Mouse (Mus musculus) heart, embryonic 13.5 days (tissue): ENCODE data around the gene Heatr1. TPM values are rescaled to one million over a fixed set of nuclear protein-coding genes. Genes with fewer than 3 reads are reported as not detected.
A peak's percentile ranks its signal among the peaks of the same experiment; 100 is the strongest.

Experiments
- ATAC-seq: fragments of 200-750 bp; cut with Nextera tagmentation; 2 replicates; pipeline ENCODE4 v1.8.0; 2017; ENCODE audit warnings: moderate TSS enrichment; ENCODE audit not compliant: insufficient number of reproducible peaks, low FRiP score, low TSS enrichment; ENCODE audit errors: extremely low read depth
- H3K27ac ChIP-seq: fragments of 300-500 bp; sonication (generic); replicated peaks from 2 replicates; pipeline ENCODE4 v1.5.1; 2015; ENCODE audit warnings: moderate library complexity, mild to moderate bottlenecking, inconsistent platforms
- H3K27me3 ChIP-seq: fragments of 300-500 bp; sonication (generic); replicated peaks from 2 replicates; pipeline ENCODE4 v1.6.1; 2015; ENCODE audit warnings: mild to moderate bottlenecking, inconsistent platforms
- H3K36me3 ChIP-seq: fragments of 300-500 bp; sonication (generic); 2 replicates; pipeline ENCODE4 v1.6.1; 2015; ENCODE audit warnings: mild to moderate bottlenecking, inconsistent platforms
- H3K4me1 ChIP-seq: fragments of 300-500 bp; sonication (generic); 2 replicates; pipeline ENCODE4 v1.6.1; 2015; ENCODE audit warnings: inconsistent platforms
- H3K4me2 ChIP-seq: fragments of 300-500 bp; sonication (generic); 2 replicates; pipeline ENCODE4 v1.6.1; 2015; ENCODE audit warnings: inconsistent platforms, mild to moderate bottlenecking, moderate library complexity
- H3K4me3 ChIP-seq: fragments of 300-500 bp; sonication (generic); 2 replicates; pipeline ENCODE4 v1.5.1; 2015; ENCODE audit warnings: moderate library complexity, mild to moderate bottlenecking, inconsistent platforms
- H3K9ac ChIP-seq: fragments of 300-500 bp; sonication (generic); 2 replicates; pipeline ENCODE4 v1.6.1; 2015; ENCODE audit warnings: inconsistent platforms, mild to moderate bottlenecking, moderate library complexity
- H3K9me3 ChIP-seq: fragments of 300-500 bp; sonication (generic); 2 replicates; pipeline ENCODE4 v1.6.1; 2016; ENCODE audit warnings: inconsistent platforms
- WGBS: fragments of 180-500 bp; shearing (Covaris S2); methylation state at CpG from one replicate; pipeline ENCODE4 v1.1.7; 2015; ENCODE audit warnings: mixed read lengths; 5-methylcytosine and 5-hydroxymethylcytosine counted together
- polyA plus RNA-seq: library from polyadenylated mRNA; unstranded; fragments of >200 nt; fragmentation: Nextera tagmentation; extraction: Ambion mirVana; gene quantifications from 2 replicates; pipeline ENCODE4 v1.2.1, GENCODE M21; 2015

The Heatr1 gene
- polyA plus RNA-seq, 1 experiment from 2014 or later, result 8.8 TPM

- H3K4me1 ChIP-seq, result peaks cover 13% of the 10 kb centered on the region
- peaks cover 3% of the 10 kb centered on the region; the same call in 1 of the 2 replicates for H3K9me3 ChIP-seq
- H3K4me3 ChIP-seq, result no peak overlapping the region
- no peak overlapping the region for H3K4me2 ChIP-seq
- no peaks in the 10 kb centered on the region for H3K27me3 ChIP-seq
- no peaks in the 10 kb centered on the region for H3K36me3 ChIP-seq
- ATAC-seq, result no peak
- H3K9ac ChIP-seq, result no peak overlapping the region
- 0 out of 2 replicates have a peak overlapping the region, but pooled peaks have one; percentile 84 for H3K27ac ChIP-seq
Observed at GRCm38 (mm10) chr13:12386286-12386685, 8.5 kb upstream of the Heatr1 start.

GRCm38 (mm10) chr13:12395571-12395970, 744 bp downstream of the Heatr1 start:
- Histone ChIP-seq H3K9ac (peak overlapping the region; percentile 85), H3K4me1 (peaks cover 10% of the 10 kb centered on the region), H3K4me3 (peak overlapping the region; percentile 91), H3K27me3 (peaks cover 4% of the 10 kb centered on the region; the same call in 1 of the 2 replicates), H3K27ac (no peak overlapping the region), H3K36me3 (peaks cover 34% of the 10 kb centered on the region), H3K9me3 (no peaks in the 10 kb centered on the region), H3K4me2 (peak overlapping the region; percentile 96)
- WGBS, result under 1% methylated on average over 23 of the region's 23 CpGs
- peak; percentile 6; the same call in 1 of the 2 replicates for ATAC-seq

GRCm38 (mm10) chr13:12408343-12409066, 13.7 kb downstream of the Heatr1 start:
- Histone ChIP-seq H3K27ac (no peak overlapping the region), H3K4me2 (no peak overlapping the region), H3K9ac (no peak overlapping the region), H3K36me3 (peaks cover 79% of the 10 kb centered on the region), H3K4me1 (no peaks in the 10 kb centered on the region), H3K27me3 (no peaks in the 10 kb centered on the region), H3K9me3 (no peaks in the 10 kb centered on the region), H3K4me3 (no peak overlapping the region)
- WGBS, result 89% methylated on average over 9 of the region's 9 CpGs
- ATAC-seq, result no peak

- WGBS, result 67% methylated on average over 8 of the region's 8 CpGs
- ATAC-seq, result no peak
- peaks cover 89% of the 10 kb centered on the region for H3K36me3 ChIP-seq
- H3K4me1 ChIP-seq, result no peaks in the 10 kb centered on the region
- no peaks in the 10 kb centered on the region for H3K9me3 ChIP-seq
- no peak overlapping the region for H3K4me3 ChIP-seq
- H3K27me3 ChIP-seq, result no peaks in the 10 kb centered on the region
- H3K27ac ChIP-seq, result no peak overlapping the region
- H3K9ac ChIP-seq, result no peak overlapping the region
- no peak overlapping the region for H3K4me2 ChIP-seq
Observed at GRCm38 (mm10) chr13:12412016-12412415, 17.2 kb downstream of the Heatr1 start.

GRCm38 (mm10) chr13:12420596-12420995, 25.8 kb downstream of the Heatr1 start:
- peaks cover 96% of the 10 kb centered on the region for H3K36me3 ChIP-seq
- 88% methylated on average over 9 of the region's 9 CpGs for WGBS

GRCm38 (mm10) chr13:12428556-12428955, 33.7 kb downstream of the Heatr1 start:
- Histone ChIP-seq H3K4me2 (no peak overlapping the region), H3K9ac (no peak overlapping the region), H3K4me1 (no peaks in the 10 kb centered on the region), H3K27ac (no peak overlapping the region), H3K36me3 (peaks cover 97% of the 10 kb centered on the region), H3K4me3 (no peak overlapping the region), H3K27me3 (no peaks in the 10 kb centered on the region), H3K9me3 (no peaks in the 10 kb centered on the region)
- no peak for ATAC-seq
- WGBS, result 92% methylated on average over 13 of the region's 13 CpGs

More at GRCm38 (mm10) chr13:12420596-12420995, 25.8 kb downstream of the Heatr1 start:
- no peak for ATAC-seq
- Histone ChIP-seq H3K27ac (no peak overlapping the region), H3K27me3 (no peaks in the 10 kb centered on the region), H3K4me2 (no peak overlapping the region), H3K4me1 (no peaks in the 10 kb centered on the region), H3K9me3 (no peaks in the 10 kb centered on the region), H3K4me3 (no peak overlapping the region), H3K9ac (no peak overlapping the region)

GRCm38 (mm10) chr13:12433843-12434242, 39.0 kb downstream of the Heatr1 start:
- Histone ChIP-seq H3K9ac (no peak overlapping the region), H3K9me3 (no peaks in the 10 kb centered on the region), H3K4me2 (no peak overlapping the region), H3K27ac (no peak overlapping the region), H3K27me3 (no peaks in the 10 kb centered on the region), H3K4me1 (no peaks in the 10 kb centered on the region), H3K4me3 (no peak overlapping the region), H3K36me3 (peaks cover 94% of the 10 kb centered on the region)
- 79% methylated on average over 5 of the region's 5 CpGs for WGBS
- no peak for ATAC-seq

- Histone ChIP-seq H3K4me2 (no peak overlapping the region), H3K27ac (no peak overlapping the region), H3K4me3 (no peak overlapping the region), H3K9me3 (no peaks in the 10 kb centered on the region), H3K36me3 (peaks cover 74% of the 10 kb centered on the region), H3K9ac (no peak overlapping the region), H3K27me3 (no peaks in the 10 kb centered on the region), H3K4me1 (0 out of 2 replicates have a peak, but pooled peaks cover 8% of the 10 kb centered on the region)
- ATAC-seq, result no peak
- WGBS, result 87% methylated on average over 3 of the region's 3 CpGs
Observed at GRCm38 (mm10) chr13:12439586-12439985, 44.8 kb downstream of the Heatr1 start.

- ATAC-seq, result no peak
Observed at GRCm38 (mm10) chr13:12440813-12441212, 46.0 kb downstream of the Heatr1 start.

GRCm38 (mm10) chr13:12442008-12442587, 47.3 kb downstream of the Heatr1 start:
- H3K36me3 ChIP-seq, result peaks cover 74% of the 10 kb centered on the region
- no peak for ATAC-seq
- H3K27ac ChIP-seq, result peak overlapping the region; percentile 28; the same call in 1 of the 2 replicates
- H3K4me1 ChIP-seq, result 0 out of 2 replicates have a peak, but pooled peaks cover 8% of the 10 kb centered on the region
- 76% methylated on average over 2 of the region's 2 CpGs for WGBS
- no peak overlapping the region for H3K4me3 ChIP-seq
- no peaks in the 10 kb centered on the region for H3K9me3 ChIP-seq
- no peak overlapping the region for H3K9ac ChIP-seq
- H3K4me2 ChIP-seq, result no peak overlapping the region
- H3K27me3 ChIP-seq, result no peaks in the 10 kb centered on the region

More at GRCm38 (mm10) chr13:12440813-12441212, 46.0 kb downstream of the Heatr1 start:
- H3K4me3 ChIP-seq, result no peak overlapping the region
- no peak overlapping the region for H3K9ac ChIP-seq
- 82% methylated on average over 6 of the region's 6 CpGs for WGBS
- no peaks in the 10 kb centered on the region for H3K9me3 ChIP-seq
- no peak overlapping the region for H3K4me2 ChIP-seq
- H3K27me3 ChIP-seq, result no peaks in the 10 kb centered on the region
- H3K27ac ChIP-seq, result no peak overlapping the region
- H3K36me3 ChIP-seq, result peaks cover 71% of the 10 kb centered on the region
- H3K4me1 ChIP-seq, result 0 out of 2 replicates have a peak, but pooled peaks cover 8% of the 10 kb centered on the region

GRCm38 (mm10) chr13:12453150-12453549, 58.3 kb downstream of the Heatr1 start:
- H3K9ac ChIP-seq, result no peak overlapping the region
- 91% methylated on average over 14 of the region's 14 CpGs for WGBS
- peaks cover 72% of the 10 kb centered on the region for H3K36me3 ChIP-seq
- no peaks in the 10 kb centered on the region for H3K4me1 ChIP-seq
- H3K9me3 ChIP-seq, result no peaks in the 10 kb centered on the region
- H3K4me2 ChIP-seq, result no peak overlapping the region
- no peak for ATAC-seq
- H3K4me3 ChIP-seq, result no peak overlapping the region
- H3K27me3 ChIP-seq, result no peaks in the 10 kb centered on the region
- H3K27ac ChIP-seq, result no peak overlapping the region
